Mouse (Mus musculus) heart, postnatal 25 days (tissue): ENCODE data around the gene Dtnb. TPM values are rescaled to one million over a fixed set of nuclear protein-coding genes. Genes with fewer than 3 reads are reported as not detected.
"Not testable (repeated sequence)": the region's sequence is repeated elsewhere in the genome, so short reads cannot be mapped to it uniquely, and the experiment has no call there.

Source experiments
- DNase-seq: peaks from one replicate; pipeline ENCODE4 v3.0.0; 2022; ENCODE audit warnings: low spot score
- intact Hi-C: fragments of 180-260 bp; cut with DNase I; formaldehyde crosslinking; loops from one replicate; pipeline ENCODE4 v1.15.1; 2025
- total RNA-seq, 2 experiments: library from RNA; stranded (reverse); gene quantifications; 2 replicates each; pipeline ENCODE4 v1.2.3; 2021

Gene Dtnb
- total RNA-seq, 2 experiments from 2014 or later = 5.3 to 5.4 TPM

DNA sequence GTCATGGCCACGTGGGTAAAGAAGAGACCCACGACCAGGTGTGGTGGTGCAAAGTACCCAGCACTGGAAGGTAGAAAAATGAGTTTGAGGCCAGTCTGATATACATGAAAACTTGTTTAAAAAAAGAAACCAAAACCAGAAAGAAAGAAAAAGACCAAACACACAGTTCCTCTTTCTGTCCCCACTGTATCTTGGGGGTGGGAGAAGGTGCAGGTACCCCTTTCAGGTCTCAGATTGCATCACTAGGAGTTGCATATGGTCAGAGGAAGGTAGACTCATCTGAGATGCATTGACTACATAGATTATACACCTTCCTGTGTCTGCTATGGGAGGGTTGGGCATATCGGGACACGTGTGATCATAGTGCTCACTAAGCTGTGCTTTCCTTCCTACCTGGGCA lies 85.1 kb downstream of the Dtnb start:
- no peak for DNase-seq
- intact Hi-C loops = no loop called here

DNA sequence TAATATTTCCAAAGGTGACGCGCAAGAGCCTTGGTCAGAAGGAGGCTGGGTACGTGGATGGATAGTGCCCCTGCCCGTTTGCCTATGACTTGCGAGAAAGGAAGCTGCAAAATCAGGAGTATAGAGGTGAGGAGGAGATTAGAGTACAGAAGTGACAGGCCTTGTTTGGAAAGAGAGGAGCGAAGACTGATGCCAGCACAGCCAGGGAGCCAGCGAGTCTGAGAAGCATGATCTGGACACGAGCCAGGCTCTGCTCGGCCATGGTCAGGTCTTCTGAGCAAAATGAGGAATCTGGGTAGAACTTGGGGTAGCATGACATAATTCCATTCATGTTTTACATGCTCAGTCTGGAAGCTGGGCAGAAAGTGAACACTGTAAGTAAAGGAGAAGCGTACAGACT lies 85.6 kb downstream of the Dtnb start:
- intact Hi-C loops = no loop called here

DNA sequence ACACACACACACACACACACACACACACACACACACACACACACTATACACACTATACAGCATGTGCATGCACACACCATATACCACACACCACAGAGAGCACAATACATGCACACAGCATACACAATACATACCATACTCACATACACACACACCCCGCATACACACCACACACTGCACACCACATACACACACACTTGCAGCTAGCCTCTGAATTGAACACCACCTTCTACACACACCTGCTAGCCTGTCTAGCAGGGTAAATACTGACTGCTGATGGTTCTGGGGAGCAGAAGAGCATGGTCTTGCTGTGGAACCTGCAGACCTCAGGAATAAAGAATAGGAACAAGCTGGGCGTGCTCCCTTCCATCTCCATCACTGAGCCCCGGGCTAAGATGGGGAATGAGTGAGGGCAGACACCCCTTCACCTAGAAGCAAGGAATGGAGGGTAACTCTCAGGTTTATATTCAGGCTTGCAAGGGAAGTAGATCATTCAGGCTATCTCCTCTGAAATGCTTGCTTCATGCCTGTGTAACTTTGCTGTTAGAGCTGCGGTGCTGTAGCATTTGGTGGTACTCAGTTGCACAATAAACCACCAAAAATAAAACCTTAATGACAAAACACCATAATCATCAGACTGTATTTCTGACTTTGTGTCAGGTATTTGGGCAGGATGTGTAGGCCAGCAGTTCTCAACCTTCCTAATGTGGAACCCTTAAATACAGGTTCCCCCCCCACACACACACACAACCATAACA lies 87.6 kb downstream of the Dtnb start:
- no peak for DNase-seq
- intact Hi-C loops = loop anchor here (5.0 kb wide), 2 partner anchors 268 to 418 kb away; no protein-coding TSS in a partner anchor

More for the DNA sequence above, 85.6 kb downstream of the Dtnb start:
- DNase-seq = no peak

DNA sequence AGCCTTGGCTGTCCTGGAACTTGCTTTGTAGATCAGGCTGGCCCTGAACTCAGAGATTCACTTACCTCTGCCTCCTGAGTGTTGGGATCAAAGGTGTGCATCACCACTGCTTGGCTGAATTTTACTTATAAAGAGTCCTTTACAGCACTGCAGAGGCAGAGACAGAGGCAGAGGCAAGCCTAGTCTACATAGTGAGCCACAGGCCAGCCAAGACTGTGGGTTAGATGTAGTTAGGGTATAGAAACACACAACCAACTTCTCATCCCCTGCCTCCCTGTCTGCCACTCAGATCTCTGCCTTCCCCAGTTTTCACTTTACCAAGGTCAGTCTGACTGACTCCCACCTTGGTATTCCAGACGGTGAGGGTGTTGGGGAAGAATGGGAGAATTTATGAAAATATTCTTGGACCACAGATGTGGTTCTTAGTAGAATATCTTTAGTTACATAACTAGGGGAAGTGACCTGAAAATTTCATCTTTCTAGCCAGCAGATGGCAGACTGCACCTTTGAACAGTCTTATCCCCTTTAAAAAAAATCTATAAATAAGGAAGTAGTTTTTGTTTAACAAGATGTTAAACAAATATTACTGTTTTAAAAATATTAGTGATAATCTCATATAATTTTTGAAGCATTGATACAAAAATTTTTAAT lies 88.9 kb downstream of the Dtnb start:
- intact Hi-C loops = loop anchor here (5.0 kb wide), 2 partner anchors 266 to 416 kb away; no protein-coding TSS in a partner anchor
- no peak for DNase-seq

DNA sequence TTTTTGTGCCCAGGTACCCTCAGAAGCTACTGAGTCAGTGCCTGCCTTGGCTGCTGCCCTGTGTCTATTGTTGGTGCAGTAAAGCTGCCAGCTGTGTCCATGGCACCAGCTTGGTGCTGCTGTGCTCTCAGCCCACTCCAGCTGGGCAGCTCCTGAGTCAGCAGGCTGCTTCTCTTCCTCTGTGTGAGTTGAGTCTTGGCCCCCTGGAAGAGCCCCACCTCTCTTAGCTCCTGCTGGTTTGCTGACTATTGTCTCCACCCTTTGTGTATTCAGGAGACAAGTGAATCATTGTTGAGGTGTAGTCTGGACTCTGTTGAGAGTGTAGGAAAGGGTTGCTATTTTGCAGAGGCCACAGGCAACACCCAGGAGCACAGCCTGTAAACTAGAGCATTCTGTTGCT lies 90.5 kb downstream of the Dtnb start:
- DNase-seq = no peak

DNA sequence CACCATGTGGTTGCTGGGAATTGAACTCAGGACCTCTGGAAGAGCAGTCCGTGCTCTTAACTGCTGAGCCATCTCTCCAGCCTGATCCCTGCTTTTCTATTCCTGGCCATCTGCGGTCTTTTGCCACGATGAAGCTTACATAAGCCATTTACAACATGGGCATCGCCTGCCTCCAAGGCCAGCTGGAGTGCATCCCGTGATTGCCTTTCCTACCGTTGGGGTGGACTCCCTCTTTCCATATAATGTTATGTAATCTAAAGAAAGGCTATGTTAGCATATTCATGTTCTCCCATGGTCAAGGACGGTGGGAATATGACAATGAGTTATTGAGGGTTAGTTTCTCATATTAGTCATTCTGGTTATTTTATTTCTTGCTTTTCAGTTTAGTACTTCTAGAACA lies 91.2 kb downstream of the Dtnb start:
- DNase-seq = no peak
- intact Hi-C loops = loop anchor here (5.0 kb wide), 2 partner anchors 264 to 414 kb away; no protein-coding TSS in a partner anchor

More for the DNA sequence above, 90.5 kb downstream of the Dtnb start:
- intact Hi-C loops = loop anchor here (5.0 kb wide), 2 partner anchors 265 to 415 kb away; no protein-coding TSS in a partner anchor

DNA sequence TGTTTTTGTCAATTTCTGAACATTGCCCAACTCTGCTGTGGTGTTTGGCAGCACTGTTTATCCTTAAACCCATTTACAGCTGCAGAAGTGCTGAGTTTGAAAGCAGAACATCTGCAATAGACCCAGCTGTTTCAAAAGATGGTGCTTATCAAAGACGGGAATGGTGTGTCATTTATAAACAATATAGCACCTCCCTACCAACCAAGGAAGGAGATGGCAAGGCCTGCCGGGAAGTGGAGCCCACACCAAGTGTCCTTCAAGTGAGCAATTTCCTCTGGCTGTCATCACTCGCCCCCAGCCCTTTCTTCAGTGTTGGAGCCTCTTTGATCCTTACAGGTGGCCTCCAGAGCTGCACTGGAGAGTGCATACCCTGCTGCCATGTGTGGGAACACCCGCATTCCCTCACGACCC lies 97.8 kb downstream of the Dtnb start:
- intact Hi-C loops = no loop called here
- DNase-seq = no peak

DNA sequence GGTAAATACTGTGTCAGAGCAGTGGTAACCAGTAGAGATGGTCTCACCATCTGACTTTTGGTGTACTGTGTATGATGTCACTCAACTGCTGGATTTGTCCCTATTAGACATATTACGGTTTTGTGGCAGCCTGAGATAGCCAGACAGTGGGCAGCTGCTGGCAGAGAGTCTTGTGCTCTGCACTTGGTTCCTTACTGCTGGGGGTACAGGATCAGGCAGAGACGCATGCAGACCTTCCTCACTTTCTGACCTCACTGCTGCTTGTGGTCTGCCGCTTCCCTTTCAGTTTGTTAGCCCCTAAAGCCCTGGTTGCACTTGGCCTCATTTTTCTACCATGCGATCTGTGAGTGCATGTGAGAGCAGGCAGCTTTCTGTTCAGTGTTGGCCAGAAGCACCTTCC lies 98.9 kb downstream of the Dtnb start:
- intact Hi-C loops = no loop called here
- no peak for DNase-seq

DNA sequence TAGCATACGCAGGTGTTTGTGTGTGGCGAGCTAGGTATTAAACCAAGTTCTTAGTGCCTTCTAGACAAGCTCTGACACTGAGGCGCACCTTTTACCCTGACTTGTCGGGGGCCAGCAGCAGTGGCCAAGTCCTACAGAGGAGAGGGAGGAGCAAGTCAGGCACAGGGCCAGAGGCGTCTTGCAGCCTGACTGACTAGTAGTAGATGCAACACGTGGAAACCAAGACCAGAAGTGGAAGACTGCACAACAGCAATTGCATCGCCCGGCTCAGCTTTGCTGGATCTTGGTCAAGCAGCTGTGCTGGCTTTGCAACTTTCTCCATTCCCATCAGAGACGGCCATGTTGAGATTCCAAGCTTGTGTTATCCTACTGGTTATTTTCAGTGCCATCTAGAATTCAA lies 100.6 kb downstream of the Dtnb start:
- intact Hi-C loops = no loop called here

DNA sequence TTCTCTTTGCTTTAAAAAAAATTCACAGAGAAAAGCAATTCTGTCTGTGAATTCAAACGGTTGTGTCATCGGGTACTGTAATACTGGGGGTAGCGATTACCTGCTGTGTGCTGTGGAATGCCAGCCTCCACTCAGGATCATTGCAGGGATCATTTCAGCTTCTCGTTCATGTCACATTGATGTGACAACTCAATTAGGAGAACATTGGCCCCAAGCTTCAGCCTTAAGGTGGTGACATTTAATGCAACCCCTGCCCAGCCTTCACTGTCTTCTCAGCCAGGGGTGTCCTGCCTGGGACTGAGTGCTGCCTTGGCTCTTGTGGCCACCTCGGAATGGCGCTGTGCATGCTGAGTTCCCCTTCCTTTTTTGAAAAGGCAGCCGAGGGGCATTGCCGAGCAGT lies 101.7 kb downstream of the Dtnb start:
- DNase-seq = no peak
- intact Hi-C loops = no loop called here

More for the DNA sequence above, 100.6 kb downstream of the Dtnb start:
- no peak for DNase-seq

DNA sequence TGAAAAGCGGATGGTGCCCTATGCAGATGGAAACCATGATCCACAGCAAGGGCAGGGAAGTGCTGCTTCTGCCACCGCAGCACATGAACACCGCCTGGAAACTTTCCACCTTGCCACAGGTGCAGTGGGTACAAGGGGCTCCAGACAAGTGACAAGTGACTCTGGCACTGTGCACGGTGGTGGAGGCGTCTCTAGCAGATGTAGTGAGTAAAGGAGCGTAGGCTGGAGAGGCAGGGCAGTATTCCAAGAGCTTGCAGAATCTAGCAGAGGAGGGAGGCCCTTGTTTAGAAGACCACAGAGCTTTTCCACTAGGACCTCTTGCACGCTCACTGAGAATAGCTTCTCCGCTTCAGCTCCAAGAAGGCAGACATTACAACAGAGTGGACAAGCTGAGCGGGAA lies 102.7 kb downstream of the Dtnb start:
- no peak for DNase-seq
- intact Hi-C loops = no loop called here

DNA sequence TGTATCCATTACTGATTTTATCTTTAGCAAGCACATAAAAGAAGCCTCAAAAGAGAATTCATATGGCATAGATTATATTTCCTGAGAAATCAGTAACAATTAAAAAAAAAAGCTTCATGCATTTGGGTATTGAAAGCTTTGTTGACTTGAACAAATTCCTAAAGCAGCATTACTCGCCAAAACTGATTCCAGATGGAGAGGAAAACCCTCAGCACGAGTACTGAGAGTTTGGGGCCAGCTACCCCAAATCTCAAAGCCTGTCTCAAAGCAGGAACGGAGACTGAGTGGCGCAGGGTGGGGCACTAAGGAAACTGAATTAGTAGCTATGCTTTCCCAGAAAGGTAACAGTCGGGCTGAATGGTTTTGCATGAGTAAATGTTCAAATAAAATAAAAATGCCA lies 108.5 kb downstream of the Dtnb start:
- no peak for DNase-seq
- intact Hi-C loops = no loop called here

DNA sequence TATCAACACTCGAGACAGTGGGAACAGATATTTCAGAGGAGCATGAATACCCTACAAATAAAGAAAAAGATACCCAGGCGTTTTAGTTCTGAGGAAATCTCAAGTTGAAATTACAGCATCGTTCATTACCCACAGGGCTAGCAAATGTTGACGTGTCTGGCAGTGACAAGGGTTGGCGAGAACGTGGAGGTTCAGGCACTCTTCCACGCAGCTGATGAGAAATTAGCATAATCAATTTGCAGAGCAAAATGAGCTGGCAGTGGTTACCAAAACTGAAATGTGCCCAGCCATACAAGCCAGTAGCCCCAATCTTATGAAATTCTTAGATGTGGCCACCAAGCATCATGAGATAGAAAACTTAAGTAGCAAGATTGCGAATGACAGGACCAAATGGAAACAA lies 110.9 kb downstream of the Dtnb start:
- intact Hi-C loops = no loop called here

DNA sequence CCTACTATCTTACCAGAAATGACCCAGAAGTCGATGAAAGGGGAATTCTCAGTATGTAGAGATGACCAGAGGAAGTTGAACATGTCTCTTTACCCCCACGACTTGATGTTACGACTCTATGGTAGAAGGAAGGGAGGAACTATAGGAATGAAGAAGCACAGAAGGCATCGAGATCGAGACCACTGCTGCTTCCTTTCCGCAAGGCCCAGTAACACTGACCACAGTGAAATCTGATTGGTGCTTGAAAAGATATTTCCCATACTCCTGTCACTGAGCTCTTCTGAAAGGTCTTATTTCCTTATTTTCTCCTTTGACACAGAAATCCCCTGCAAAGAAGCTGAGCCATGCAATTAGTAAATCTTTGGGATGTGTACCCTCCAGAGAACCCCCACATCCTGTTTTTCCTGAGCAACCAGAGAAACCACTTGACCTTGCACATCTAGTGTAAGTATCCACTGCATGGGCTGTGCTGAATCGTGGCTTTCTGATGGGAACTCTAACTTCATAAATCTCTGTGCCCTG lies 114.3 kb downstream of the Dtnb start:
- intact Hi-C loops = no loop called here
- DNase-seq = no peak

More for the DNA sequence above, 110.9 kb downstream of the Dtnb start:
- DNase-seq = no peak

DNA sequence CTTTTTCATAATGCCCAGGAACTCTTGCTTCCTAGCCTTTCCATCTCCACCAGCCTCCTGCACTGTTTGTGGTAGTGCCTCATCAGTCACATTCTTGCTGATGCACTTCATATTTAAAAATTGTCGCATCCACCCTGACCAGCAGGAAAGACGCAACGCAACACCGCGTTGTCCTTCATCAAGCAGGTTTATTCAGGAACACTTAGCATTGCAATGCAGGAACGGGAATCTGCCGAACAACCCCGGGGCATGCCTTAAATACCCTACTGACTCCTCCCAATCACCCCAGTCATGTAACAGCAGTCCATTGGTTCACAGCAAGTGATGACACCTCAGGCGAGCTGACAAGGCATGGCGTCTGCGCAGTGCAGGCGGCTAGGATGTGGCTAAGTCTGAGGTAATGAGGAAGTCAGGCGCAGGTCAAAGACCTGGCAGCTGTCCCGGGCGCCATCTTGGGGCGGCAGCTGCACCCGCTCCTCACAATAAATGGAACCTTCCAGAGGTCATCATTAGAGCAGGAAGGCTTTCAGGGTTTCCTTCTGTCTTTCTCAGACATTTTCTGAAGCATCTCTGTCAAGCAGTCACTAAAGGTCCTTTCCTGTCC lies 118.8 kb downstream of the Dtnb start:
- intact Hi-C loops = loop anchor here (10.0 kb wide), 1 partner anchor 234 kb away; no protein-coding TSS in a partner anchor
- not testable (repeated sequence) for DNase-seq

DNA sequence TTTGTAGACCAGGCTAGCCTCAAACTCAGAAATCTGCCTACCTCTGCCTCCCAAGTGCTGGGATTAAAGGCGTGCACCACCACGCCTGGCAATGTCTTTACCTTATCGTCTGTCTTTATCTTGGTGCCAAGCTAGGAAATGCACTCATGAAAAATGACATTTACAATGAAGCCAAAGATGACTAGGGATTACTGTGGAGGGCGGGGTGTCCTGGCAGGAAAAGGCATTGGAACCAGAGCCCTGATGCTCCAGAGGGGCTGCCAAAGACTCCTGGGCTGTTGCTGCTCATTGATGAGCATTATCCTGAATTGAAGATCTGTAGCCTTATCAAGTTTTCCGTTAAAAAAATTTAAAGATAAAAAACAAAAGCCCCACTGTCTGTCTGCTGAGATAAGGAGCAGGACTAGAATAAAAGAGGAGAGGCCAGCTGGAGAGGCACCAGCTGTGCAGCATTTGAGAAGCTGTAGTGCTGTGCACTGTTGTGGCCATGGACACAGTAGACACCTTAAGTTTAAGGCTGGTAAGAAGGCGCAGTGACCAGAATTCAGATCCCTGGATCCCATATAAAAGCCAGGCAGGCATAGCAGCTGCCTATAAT lies 120.7 kb downstream of the Dtnb start:
- DNase-seq = no peak
- intact Hi-C loops = loop anchor here (10.0 kb wide), 1 partner anchor 232 kb away; no protein-coding TSS in a partner anchor

DNA sequence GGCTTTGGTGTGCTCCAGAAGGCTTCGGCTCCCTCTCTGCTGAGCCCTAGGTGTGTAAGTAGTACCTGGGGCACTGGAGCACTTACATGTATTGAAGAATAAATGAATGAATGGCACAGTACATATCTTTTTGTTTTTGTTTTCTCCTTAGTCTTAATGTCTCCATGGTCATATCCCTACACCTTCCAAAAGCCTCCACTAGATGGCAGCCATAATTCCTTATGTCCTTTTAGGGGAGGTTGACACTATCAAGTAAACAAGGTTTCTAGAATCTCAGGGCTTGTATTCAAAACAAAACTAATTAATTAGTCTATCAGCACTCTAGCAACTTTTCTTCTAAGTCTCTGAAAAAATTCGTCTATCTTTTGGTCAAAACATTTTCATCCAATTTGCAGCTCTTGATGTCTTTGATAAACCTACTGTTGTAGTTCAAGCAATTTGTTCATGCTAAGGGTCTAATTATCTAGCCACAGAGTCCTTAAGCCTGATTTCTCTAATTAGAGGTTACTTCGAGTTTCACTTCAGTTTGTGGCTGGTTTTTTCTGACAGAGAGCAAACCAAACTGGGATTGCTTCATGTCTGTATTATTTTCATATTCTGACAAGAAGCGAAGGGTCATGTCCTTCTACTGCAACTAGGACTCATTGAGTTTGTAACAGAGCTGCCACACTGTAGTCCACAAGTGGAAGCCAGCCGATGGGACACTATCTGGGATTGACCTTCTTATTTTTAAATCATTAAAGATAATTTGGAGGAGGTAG lies 123.7 kb downstream of the Dtnb start:
- intact Hi-C loops = loop anchor here (5.0 to 10.0 kb wide), 2 partner anchors 96 to 229 kb away; no protein-coding TSS in a partner anchor
- no peak for DNase-seq

DNA sequence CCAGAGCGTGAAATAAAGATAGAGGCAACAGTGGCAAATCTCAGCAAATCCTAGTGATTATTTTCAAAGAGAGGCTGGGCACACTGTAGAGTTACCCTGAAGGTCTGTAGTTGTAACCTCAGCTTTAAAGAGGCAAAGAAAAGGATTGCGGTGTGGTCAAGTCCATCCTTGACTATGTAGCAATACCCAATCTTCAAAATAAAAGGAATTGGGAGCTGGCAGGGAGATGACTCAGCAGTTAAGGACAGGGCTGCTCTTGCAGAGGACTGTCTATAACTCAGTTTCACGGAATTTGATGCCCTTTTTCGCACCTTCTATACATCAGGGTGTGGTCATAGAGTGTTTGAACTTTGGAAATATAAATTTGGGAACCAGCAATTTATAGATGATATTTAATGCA lies 128.3 kb downstream of the Dtnb start:
- intact Hi-C loops = no loop called here
- no peak for DNase-seq

DNA sequence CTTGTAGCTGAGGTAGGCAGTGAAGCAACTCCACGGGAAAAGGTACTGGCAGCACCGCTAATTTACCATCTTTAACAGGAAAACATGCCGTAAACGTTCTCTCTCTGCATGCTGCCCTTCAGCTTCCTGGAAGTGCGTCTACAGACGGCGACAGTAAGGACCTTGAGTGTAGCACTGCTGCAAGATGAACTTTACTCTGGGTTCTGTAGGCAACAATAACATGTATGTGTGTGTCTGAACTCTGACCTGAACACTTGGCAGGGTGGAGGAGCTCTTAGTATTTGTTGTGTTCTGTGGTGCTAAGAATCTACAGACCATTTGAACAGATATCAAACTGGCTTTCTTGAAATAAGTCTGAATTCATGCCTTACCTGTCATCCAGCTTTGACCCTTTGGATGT lies 130.7 kb downstream of the Dtnb start:
- DNase-seq = no peak
- intact Hi-C loops = no loop called here
